Mouse (Mus musculus) forelimb bud, embryonic 11.5 days (tissue): ENCODE measurements at regions not wholly inside any gene's neighbourhood (a gene's known extent, or its start where the extent isn't known, plus 50 kb on each side); places are given as distances from the start of the nearest gene placed in this dataset.
A peak's percentile ranks its signal among the peaks of the same experiment; 100 is the strongest.

Source experiments
- DNase-seq: peaks from one replicate; pipeline ENCODE4 v3.0.0-alpha.2; 2012; ENCODE audit warnings: low read depth, low spot score

DNA sequence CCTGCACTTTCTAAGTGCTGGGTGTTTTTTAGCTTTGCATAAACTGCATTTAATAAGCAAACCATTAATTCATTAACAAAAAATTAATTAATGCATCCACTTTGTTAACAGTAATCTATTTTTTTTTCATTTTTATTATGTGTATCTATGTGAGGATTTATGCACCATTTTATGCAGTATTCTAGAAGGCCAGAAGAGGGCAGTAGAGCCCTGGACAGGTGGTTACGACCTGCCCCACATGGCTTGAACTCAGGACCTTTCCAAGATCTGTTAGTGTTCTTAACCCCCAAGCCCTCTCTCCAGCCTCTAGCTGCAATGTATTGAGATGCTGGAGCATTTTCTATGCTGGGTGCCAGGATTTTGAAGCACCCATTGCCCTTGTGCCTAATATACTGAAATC, 377.6 kb upstream of the Tbx3 start:
- no peak for DNase-seq

DNA sequence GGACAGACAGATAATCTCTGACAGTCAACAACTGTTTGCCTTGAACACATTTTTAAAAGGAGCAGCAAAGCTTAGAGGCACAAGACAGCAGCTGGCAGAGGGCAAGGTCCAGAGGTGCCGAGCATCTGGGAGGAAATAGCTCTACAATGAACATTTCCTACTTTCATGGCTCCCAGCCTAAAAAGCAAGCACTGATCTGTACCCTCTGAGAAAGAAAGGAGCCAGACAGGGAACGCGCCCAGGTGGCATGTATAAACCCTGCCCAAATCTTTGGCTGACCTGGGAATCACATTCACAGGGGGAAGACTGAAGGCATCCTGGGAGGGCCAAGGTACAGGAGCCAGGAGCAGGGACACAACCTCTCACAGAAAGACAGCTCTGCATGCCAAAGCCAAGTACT, 371.2 kb upstream of the Tbx3 start:
- DNase-seq = no peak

DNA sequence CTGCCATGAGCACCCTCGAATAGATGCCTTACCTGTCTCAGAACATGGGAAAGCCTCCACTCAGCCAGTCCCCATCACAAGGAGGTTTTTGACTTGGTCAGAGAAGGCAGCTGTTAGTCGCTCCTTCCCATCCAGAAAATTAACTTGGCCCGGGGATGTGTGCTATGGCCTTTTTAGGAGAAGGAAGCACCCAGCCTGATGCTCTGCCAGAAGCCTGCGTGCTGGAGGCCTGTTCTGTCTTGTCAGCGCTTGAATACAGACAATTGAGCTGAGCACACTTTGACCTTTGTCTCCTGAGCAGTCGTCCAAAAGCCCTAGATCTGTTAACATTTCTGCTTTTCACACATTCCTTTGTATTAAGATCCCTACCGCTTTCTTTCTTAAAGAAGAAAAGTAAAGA, 370.4 kb upstream of the Tbx3 start:
- DNase-seq = no peak

DNA sequence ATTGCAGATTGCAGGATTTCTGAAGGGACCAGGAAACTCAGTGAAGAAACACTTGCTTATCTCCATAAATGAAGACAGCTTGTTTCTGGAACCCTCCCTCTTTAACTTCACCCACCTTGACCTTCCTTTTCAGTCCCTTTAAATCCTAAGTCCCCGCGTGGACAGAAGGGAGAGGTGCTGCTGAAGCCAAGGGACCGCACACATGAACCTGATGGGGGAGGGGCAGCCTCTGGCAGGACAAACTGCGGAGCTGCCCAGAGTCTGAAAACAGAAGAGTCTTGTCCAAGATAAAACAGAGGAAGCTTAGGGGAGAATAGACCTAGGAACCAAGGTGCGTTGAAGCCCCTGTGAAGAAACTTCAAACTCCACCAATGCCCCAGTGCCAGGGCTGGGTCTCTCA, 368.9 kb upstream of the Tbx3 start:
- DNase-seq = no peak

DNA sequence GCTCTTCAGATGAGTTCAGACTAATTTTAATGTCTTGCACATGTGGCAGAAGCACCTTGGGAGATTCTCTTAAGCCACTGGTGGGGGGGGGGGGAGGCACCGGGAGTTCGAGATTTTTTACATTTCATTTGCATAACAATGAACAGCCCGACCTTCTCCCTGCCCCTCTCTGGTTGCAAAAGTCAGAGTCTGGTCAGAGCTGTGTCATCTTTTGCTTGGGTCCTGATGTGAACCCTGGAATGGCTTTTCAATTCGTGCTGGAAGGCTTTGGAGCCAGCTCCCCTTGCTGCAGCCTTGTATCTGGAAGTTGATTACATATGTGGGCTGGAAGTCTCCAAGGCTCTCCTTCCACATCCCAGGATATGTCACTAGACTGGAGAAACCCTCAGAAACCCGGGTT, 365.7 kb upstream of the Tbx3 start:
- no peak for DNase-seq

DNA sequence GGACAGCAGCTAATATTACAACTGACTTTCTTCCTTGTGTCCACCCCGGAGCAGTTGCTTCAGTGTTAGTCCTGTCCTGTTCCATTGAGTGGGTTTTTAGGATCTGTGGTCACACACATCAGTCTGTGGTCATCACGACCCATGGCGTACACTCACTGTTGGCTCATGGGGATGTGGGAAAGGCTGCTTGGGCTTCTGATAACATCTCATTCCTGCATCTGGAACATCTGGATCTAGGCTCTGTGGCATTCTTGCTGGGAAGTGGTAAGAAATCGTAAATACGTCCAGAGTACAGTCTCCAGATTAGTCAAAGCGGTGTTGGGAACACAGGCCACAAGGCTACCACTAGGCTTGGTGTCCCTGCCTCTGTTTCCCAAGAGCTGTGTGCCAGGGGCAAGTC, 362.7 kb upstream of the Tbx3 start:
- DNase-seq = no peak

DNA sequence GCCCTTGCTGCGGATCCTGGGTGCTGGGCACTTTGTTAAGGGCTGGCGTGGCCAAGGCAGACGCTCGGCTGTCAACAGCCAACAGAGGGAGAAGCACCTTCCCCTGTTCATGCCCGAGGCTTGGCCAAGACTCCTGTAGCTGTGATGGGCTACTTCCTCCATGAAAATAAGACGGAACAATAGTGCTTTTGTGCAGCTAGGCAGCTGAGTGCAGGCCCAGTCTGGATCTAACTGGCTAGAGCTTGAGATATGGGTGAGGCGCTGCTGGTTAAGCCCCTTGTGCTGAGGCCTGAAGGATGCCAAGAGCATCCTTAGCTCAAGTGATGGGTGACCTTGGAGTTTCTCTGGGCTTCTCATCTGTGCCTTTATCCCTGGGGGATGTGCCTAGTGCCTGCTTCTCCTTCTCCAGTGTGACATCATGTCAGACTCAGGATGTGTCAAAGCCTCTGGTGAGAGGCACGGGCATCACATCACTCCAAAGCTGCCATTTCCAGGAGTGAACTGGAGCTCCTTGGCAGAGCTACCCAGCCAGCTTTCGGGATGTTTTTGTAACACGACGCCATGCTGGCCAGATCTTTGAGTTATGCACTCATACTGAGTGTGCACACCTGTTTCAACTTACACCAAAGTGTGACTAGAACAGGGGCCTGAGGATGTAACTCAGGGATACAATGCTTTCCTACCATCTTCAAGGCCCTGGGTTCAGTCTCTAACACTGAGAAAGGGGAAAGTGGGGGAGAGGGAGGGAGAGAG, 360.1 kb upstream of the Tbx3 start:
- DNase-seq = peak; percentile 46

DNA sequence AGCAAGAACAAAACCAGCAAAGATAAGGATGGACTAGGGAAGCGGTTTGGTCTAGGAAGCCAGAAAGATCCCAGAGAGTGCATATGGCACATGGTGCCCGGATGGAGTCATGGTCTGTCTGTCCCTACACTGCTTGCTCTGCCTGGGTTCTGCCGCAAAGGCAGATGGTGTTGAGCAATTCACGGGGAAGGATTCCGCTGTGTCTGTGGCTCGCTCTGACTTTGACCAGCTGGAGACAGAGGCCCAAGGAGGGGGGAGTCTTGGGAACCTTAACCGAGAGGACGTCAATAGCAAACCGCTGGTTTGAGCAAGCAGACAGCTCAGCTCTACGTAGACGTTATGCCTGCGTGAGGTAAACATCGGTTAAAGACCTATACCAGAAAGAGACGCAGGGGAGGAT, 357.7 kb upstream of the Tbx3 start:
- no peak for DNase-seq

DNA sequence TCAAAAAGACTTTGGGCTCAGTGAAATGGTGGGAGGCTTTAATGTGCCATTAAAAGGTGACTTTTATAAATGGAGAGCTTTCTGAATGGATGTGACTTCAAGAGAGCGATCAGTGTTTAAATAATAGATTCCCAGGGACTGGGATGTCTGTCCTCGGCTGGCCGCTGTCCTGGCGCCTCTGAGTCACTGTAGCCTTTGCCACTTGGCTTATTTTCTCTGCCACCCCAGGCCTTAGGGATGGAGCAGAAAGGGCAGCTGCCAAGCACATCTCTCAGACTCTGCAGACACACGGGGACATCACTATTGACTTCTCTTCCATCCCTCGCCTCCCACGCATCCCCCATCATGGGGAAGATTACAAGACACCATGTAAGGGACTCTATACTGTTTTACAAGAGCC, 355.3 kb upstream of the Tbx3 start:
- no peak for DNase-seq

DNA sequence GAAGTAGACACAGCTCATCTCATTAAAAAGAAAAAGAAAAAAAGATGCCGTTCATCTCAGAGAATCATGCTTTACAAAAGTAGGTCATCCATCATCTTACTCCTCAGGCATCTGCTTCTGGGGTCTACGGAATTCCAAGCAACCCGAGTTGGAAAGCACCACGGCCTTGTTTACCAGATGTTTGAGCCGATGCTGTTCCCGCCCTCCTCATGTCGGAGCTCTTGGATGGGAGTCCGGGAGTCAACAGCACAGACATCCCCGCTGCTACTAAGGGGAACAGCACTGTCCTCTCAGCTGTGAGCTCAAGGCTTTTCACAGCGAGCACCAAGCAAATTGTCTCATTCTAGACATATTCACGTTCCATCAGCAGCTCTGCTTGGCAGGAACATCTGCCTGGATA, 352.9 kb upstream of the Tbx3 start:
- no peak for DNase-seq

DNA sequence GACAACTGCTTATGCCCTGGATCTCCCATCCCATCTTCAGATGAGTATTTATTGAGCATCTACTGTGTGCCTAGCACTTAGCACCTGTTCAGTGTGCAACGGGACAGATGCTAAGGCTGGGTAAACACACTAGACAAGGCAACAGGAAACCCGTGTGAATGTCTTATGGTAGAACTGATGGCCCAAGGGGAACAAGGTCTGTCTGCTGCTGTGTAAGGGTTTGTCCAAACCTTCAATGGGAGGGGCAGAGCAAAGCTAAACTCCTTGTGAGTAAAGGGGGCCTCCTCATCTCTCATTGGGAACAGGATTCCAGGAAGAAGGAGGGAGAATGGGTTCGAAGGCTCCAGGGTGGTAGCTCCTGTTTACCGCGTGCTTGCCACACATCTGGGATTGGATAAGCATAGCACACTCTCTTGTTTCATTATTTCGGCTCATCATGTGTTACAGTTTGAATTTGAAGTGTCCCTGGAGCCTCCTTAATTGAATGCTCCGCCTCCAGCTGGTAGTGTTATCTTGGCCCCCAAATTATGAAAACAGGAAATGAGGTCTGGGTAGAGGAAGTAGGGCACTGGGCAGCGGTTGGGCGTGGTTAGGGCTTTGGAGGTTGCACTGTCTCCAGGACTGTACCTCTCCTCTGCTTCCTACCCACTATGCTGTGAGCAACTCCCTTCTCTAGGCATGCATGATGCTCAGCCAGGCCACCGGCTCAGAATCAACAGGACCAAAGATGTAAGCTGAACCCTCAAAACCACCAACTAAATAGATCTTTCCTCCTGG, 348.9 kb upstream of the Tbx3 start:
- no peak for DNase-seq

DNA sequence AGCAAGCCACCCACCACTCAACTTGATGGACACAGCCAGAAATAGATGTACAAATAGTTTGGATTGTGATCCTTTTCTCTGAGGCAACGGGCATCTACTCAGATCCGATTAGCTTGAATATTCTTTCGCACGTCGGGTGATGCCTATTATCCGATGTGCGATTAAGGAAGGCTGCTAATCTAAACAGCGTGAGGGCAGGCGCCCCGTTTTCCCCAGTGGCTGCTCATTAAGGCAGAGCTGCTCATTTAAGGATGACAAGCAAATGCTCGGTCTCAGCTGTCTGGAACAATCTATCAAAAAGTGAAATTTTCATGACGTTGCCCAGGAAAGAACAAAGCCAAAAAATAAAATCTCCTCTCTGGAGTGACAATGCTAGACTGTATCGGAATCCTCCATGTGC, 348.1 kb upstream of the Tbx3 start:
- no peak for DNase-seq

DNA sequence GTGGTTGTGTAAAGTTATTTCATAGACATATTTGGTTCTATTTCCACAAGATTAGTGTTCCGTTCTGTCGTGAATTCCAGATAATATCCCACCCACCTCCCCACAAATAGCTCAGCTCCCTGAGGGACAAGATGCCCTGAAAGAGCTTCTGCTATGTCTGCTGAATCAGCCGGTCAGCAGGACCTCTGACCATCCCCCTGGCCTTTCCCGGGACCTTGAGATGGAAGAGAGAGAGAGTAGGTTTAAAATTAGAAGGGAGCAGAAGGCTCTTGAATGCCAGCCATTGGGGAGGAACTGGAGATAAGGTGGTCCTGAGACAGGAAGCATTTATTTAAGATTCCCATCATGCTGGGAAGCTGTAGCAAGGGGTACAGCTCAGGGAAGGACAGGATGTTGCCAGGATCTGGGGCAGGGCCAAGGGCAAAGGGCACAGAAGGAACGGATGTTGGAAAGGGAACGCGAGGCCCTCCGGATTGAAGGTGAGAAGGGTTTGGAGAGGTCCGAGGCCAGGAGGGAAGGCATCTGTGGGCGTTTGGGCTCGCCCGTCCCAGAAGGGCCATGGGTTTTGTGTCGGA, 344.7 kb upstream of the Tbx3 start:
- no peak for DNase-seq

DNA sequence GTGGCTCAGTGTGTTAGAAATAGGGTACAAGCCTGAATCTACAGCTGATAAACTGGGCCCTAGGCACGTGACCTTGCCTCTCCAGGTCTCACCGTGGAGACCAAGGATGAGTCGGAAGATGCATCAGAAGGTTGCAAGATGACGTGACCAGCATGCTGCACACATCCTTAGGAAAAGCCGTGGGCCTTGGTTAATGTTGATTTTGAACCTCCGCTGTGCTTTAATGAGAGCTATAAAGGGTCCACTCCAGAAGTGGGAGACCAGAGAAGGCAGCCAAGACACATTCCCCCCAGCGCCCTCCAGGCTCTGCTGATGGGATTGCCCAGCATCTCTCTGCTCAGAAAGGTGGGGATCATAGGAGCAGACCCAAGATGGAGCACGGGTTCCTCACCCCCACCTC, 343.6 kb upstream of the Tbx3 start:
- no peak for DNase-seq

DNA sequence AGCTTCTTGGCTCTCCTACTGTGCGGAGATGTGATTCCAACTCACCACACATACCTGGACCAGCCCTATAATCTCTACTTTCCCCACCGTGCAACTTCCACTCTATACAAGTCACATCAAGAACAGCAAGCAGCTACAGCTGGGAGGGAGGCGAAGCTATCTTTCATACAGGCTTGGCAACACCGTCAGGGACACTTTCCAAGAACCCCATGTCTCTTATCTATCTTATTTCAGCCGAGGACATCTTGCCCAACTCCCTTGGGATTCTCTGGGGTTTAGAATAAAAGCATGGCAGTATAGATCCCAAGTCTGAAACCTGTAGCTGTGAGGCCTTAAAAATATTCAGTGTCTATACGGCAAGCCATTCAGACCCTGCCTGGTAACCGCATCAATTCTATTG, 341.5 kb upstream of the Tbx3 start:
- no peak for DNase-seq

DNA sequence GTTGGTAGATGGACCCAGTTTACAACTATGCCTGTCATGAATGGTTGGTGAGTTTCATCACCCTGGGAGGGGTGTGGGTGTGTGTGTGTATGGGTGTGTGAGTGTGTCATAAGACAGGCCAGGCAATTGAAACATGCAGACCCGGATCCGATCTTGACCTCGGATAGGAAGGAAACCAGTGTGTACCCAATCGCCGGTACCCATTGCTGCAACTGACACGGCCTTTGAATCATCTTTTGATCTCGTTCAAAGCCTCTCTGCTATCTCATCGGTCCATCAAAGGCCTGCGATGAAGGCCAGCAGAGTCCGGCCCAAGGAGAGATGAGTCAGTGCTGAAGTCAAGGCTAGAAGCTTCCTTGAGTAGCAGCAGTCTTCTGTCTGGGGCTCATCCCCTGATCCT, 341.1 kb upstream of the Tbx3 start:
- DNase-seq = no peak

DNA sequence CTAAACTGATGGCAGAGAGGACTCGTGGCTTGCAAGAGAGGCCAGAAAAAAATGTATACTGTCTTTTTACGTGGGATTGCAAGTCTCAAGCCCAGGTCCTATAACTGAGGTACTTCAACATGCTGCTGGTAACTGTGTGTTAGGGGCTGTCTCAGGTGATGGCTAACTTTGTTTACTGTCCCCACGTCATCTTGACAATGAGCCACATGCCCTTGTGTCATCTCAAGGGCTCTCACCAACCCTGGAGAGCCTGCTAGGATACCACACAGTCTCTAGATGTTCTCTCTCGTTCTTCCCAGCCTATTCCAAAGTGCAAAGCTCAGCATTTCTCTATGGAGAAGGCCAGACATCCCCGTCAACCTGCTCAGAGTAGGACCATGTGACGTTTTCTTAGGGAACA, 340.6 kb upstream of the Tbx3 start:
- DNase-seq = no peak

DNA sequence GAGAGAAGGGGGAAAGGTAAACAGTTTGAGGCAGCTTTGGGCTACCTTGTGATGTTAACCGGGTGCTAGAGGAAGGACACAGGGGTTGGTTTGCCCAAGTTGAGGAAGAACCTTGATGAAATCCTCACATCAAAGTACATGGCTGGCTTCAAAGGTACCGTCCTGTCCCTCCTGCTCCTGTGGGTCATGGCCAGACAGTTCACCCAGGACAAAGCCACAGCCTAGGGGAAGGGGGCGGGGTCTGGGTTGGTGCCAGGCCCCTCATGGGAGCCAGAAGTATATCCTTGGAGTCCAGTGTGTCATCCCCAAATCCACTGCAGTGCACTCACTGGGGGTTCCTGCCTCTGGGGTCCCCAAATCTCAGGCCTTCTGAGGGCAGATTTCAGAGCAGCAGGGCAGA, 339.0 kb upstream of the Tbx3 start:
- no peak for DNase-seq

DNA sequence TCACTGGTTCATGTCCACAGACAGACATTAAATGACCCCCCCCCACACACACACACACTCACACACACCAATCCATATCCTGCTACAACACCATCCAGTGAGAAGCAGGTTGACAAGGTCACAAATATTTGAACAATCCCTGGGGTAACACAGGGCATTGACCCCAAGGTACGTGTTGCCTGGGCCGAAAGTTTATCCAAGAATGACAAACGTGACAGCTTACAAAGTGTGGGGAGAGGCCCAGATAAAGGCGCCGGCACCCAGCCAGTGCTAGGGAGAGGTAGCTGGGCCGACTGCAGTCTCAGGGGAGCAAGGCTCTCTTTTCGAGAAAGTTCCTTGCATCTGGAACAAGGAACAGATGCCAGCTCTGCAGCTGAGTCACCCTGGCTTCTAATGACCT, 337.8 kb upstream of the Tbx3 start:
- DNase-seq = no peak

DNA sequence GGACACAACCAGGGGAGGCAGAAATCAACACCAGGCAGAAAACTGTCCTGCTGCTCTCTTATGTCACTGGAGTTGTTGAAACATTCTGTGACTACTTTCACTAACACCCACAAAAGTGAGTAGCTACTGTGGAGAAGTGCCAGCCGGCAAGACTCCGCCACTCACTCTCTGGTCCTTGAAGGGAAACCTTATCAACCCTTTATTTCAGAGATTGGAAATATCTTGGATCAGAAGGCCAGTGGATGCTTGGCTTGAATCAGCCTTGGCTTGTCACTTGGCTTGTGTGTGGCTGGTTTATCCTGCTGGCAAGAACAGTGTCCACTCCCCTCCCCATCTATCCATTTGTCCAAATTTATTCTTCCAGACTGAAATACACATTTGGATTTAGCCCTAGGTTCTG, 335.3 kb upstream of the Tbx3 start:
- no peak for DNase-seq

DNA sequence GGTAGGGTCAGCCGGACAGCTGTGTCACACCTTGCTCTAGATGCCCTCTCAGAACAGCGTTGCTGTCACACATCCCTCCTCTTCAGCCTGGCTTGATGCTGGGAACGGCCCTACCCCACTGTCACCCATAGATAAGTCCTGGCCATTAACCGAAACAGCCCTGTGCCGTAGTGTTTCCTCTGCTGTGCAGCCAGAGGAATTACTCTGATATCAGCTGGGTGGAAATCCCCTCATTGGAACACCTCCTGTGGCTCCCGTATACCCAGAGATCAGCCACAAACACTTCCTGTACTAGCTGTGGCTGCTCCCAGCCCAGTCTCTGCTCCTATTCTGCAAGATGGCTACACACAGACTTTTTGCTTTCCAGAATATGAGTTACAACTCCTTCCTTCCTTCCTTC, 334.5 kb upstream of the Tbx3 start:
- DNase-seq = no peak

DNA sequence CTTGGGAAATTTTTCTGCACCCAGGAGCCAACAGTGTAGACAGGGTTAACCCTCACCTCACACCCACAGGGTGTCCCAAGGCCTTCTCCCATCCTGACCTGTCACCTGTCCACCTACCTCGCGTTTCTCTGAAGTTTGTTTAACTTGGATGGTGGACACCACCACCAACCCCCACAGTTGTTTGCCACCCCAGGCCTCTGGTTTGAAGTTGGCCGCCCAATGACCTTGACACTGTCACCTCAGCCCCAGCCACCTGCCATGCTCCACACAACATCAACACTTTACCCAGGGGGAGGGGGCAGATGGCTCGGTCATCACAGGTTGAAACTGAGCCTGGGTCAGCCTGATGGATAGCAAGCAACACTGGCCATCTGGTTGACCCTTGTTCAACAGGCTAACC, 332.7 kb upstream of the Tbx3 start:
- DNase-seq = no peak

DNA sequence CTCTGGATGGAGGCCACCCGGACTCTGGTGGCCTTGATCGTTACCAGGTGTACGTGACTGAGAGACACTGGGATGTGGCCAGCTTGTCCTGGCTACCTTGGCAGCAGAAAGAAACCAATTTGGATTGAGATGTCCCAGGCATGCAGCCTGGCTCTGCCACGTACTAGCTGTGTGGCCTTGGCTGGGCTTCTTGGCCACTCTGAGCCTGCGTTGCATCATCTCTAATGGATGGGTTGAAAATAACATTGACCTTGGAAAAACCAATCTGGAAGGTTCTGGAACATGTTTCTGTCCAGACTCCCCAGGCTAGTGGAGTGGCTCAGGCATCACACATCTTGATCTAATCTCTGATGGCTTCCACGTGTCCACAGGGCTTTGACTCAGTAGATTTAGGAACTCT, 331.8 kb upstream of the Tbx3 start:
- DNase-seq = no peak
